Mouse (Mus musculus) A20 (cell line): ENCODE measurements around the gene Kpna4.
A peak's percentile ranks its signal among the peaks of the same experiment; 100 is the strongest.

ENCODE experiments used
- DNase-seq: peaks from one replicate; pipeline ENCODE4 v3.0.0-alpha.2; 2011; ENCODE audit warnings: low read depth, low spot score

Kpna4 gene

GRCm38 (mm10) chr3:69126509-69127345 is at the start of gene Kpna4:
Kpna4 (minus strand) TSS chr3:69127113.
- peak; percentile 98 for DNase-seq

- no peak for DNase-seq
Observed at GRCm38 (mm10) chr3:69175229-69175628, 48.3 kb upstream of the Kpna4 start.

- DNase-seq, result peak; percentile 41
Observed at GRCm38 (mm10) chr3:69171123-69171522, 44.2 kb upstream of the Kpna4 start.

GRCm38 (mm10) chr3:69169796-69170195 is 42.9 kb upstream of the Kpna4 start:
- DNase-seq, result no peak

- no peak for DNase-seq
Observed at GRCm38 (mm10) chr3:69168724-69169123, 41.8 kb upstream of the Kpna4 start.

- DNase-seq, result no peak
Observed at GRCm38 (mm10) chr3:69163057-69163456, 36.1 kb upstream of the Kpna4 start.

- no peak for DNase-seq
Observed at GRCm38 (mm10) chr3:69160429-69160828, 33.5 kb upstream of the Kpna4 start.

- no peak for DNase-seq
Observed at GRCm38 (mm10) chr3:69159501-69159900, 32.6 kb upstream of the Kpna4 start.

GRCm38 (mm10) chr3:69157886-69158285 is 31.0 kb upstream of the Kpna4 start:
- no peak for DNase-seq

GRCm38 (mm10) chr3:69156484-69156883 is 29.6 kb upstream of the Kpna4 start:
- DNase-seq, result peak; percentile 79

- peak; percentile 52 for DNase-seq
Observed at GRCm38 (mm10) chr3:69154691-69155090, 27.8 kb upstream of the Kpna4 start.

GRCm38 (mm10) chr3:69150921-69151320 is 24.0 kb upstream of the Kpna4 start:
- DNase-seq, result no peak

- peak; percentile 51 for DNase-seq
Observed at GRCm38 (mm10) chr3:69142372-69142994, 15.6 kb upstream of the Kpna4 start.

GRCm38 (mm10) chr3:69140851-69141250 is 13.9 kb upstream of the Kpna4 start:
- no peak for DNase-seq

GRCm38 (mm10) chr3:69136059-69136458 is 9.1 kb upstream of the Kpna4 start:
- no peak for DNase-seq

- peak; percentile 60 for DNase-seq
Observed at GRCm38 (mm10) chr3:69130973-69131372, 4.1 kb upstream of the Kpna4 start.

- no peak for DNase-seq
Observed at GRCm38 (mm10) chr3:69127693-69128092, 780 bp upstream of the Kpna4 start.

GRCm38 (mm10) chr3:69127346-69127678 is 399 bp upstream of the Kpna4 start:
- no peak for DNase-seq

- DNase-seq, result peak; percentile 80
Observed at GRCm38 (mm10) chr3:69125891-69126508, 913 bp downstream of the Kpna4 start.

GRCm38 (mm10) chr3:69125461-69125860 is 1.5 kb downstream of the Kpna4 start:
- no peak for DNase-seq

- DNase-seq, result no peak
Observed at GRCm38 (mm10) chr3:69118827-69119226, 8.1 kb downstream of the Kpna4 start.

GRCm38 (mm10) chr3:69114760-69115159 is 12.2 kb downstream of the Kpna4 start:
- DNase-seq, result peak; percentile 51

- no peak for DNase-seq
Observed at GRCm38 (mm10) chr3:69113956-69114355, 13.0 kb downstream of the Kpna4 start.
